Mouse (Mus musculus): ENCODE data around the gene Gm10382. TPM values are rescaled to one million over a fixed set of nuclear protein-coding genes. Genes with fewer than 3 reads are reported as not detected.

The Gm10382 gene
- polyA plus RNA-seq, 1 experiment from 2014 or later, result not detected

DNA sequence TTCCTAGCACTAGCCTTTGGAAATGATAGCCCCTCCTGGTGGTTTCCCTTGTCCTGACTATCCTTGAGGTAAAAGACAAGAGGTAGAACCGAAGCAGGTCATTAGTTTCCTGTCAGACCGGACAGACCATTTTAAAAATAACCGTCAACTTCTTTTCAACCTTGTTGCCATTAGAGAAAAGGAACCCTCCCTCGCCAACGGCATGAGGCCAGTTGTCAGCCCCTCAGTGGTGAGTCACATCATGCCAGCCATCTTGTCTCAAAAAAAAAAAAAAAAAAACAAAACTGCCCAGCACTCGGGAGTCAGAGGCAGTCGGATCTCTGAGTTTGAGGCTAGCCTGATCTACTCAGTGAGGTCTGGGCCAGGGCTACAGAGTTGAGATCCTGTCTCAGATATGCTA, 11.8 kb downstream of the Gm10382 start:
- 67% methylated on average over 7 of the region's 7 CpGs for WGBS
- H3K4me2 ChIP-seq (ENCODE audit: low read depth), result no peak overlapping the region
- H3K27ac ChIP-seq (ENCODE audit: low read depth, low read length), result no peak overlapping the region
- no peaks in the 10 kb centered on the region for H3K4me1 ChIP-seq (ENCODE audit: control insufficient read depth, insufficient read depth, low read length)
- H3K4me3 ChIP-seq (ENCODE audit: low read depth, low read length), result no peak overlapping the region
- H3K27me3 ChIP-seq (ENCODE audit: control insufficient read depth, insufficient read depth, low read length), result no peaks in the 10 kb centered on the region
- no peaks in the 10 kb centered on the region for H3K36me3 ChIP-seq (ENCODE audit: control insufficient read depth, insufficient read depth, low read length)
- DNase-seq (ENCODE audit: low spot score) (no peak), ATAC-seq (ENCODE audit: insufficient read depth, low FRiP score, low TSS enrichment) (no peak)
- no peak overlapping the region for H3K9ac ChIP-seq (ENCODE audit: low read length)
- H3K9me3 ChIP-seq (ENCODE audit: control insufficient read depth, low read length), result no peaks in the 10 kb centered on the region

DNA sequence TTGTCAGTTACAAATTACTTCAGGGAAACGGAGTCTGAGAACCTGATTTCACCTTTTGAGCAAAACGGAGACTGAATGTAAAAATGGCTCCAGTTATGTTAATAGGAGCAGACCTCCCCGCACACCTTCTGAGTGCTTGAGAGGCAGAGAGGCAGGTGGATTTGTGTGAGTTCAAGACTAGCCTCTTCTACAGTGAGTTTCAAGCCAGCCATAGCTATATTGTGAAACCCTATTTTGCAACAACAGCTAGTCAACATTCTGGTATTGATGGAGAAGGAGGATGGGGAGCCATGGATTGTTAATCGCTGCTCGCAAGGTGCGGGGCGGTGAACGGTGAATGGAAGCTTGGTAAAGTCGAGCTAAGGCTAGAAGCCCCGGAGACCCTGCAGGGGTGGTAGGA, 13.4 kb downstream of the Gm10382 start:
- no peak overlapping the region for H3K9ac ChIP-seq (ENCODE audit: low read length)
- H3K4me3 ChIP-seq (ENCODE audit: low read depth, low read length), result no peak overlapping the region
- DNase-seq (ENCODE audit: low spot score) (no peak), ATAC-seq (ENCODE audit: insufficient read depth, low FRiP score, low TSS enrichment) (no peak)
- 51% methylated on average over 10 of the region's 10 CpGs for whole genome bisulfite sequencing
- no peaks in the 10 kb centered on the region for H3K36me3 ChIP-seq (ENCODE audit: control insufficient read depth, insufficient read depth, low read length)
- peaks cover 3% of the 10 kb centered on the region; the same call in 1 of the 2 replicates for H3K4me1 ChIP-seq (ENCODE audit: control insufficient read depth, insufficient read depth, low read length)
- no peaks in the 10 kb centered on the region for H3K9me3 ChIP-seq (ENCODE audit: control insufficient read depth, low read length)
- H3K27ac ChIP-seq (ENCODE audit: low read depth, low read length), result no peak overlapping the region
- no peak overlapping the region for H3K4me2 ChIP-seq (ENCODE audit: low read depth)
- no peaks in the 10 kb centered on the region for H3K27me3 ChIP-seq (ENCODE audit: control insufficient read depth, insufficient read depth, low read length)

- no peak overlapping the region for H3K27ac ChIP-seq (ENCODE audit: low read depth, low read length)
- no peak overlapping the region for H3K4me2 ChIP-seq (ENCODE audit: low read depth)
- DNase-seq (ENCODE audit: low spot score) (no peak), ATAC-seq (ENCODE audit: insufficient read depth, low FRiP score, low TSS enrichment) (no peak)
- H3K27me3 ChIP-seq (ENCODE audit: control insufficient read depth, insufficient read depth, low read length), result no peaks in the 10 kb centered on the region
- H3K4me3 ChIP-seq (ENCODE audit: low read depth, low read length), result no peak overlapping the region
- no peaks in the 10 kb centered on the region for H3K9me3 ChIP-seq (ENCODE audit: control insufficient read depth, low read length)
- 45% methylated on average over 6 of the region's 6 CpGs for WGBS
- H3K36me3 ChIP-seq (ENCODE audit: control insufficient read depth, insufficient read depth, low read length), result no peaks in the 10 kb centered on the region
- H3K9ac ChIP-seq (ENCODE audit: low read length), result no peak overlapping the region
- peaks cover 3% of the 10 kb centered on the region; the same call in 1 of the 2 replicates for H3K4me1 ChIP-seq (ENCODE audit: control insufficient read depth, insufficient read depth, low read length)
These were observed 13.9 kb downstream of the Gm10382 start for GRCm38 (mm10) chr5:125402991-125403390.

DNA sequence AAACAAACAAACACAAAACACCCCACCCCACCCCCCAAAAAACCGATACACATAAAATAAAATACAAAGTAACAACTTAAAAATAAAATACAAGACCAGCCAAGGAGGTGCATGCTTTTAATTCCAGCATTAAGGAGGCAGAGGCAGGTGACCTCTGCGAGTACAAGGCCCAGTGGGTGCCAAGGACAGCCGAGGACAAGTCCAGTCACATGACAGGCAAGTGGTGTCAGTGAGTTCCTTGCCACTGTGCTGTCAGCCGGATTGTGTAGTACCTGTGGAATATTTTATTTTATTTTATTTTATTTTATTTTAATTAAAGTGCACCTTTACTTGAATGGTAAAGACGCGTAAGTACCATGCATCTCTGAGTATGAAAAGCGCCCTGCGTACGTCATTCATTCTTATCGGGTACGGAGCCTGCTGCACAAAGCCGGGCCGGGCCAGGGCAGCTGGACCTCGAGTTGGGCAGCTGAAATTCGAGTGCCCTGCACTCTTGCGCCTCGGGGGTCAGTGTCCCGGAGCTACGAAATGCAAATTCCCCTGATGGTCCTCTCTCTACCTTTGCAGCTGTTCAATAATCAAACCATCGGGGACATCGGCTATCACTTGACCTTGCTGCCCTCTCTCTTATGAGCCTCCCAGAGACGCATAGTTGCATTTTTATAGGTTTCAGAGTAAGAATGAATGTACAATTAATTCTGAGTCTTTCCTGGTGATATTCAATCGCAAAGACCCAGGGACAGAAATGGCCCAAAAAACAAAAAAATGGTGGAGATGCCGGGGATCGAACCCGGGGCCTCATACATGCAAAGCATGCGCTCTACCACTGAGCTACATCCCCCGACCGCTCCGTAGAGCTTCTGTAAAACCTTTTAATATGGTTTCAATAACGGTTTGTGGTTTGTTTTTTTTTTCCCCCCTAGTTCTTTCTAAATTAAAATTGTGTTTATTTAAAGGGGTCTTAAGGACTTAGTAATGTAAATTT, 14.7 kb downstream of the Gm10382 start:
- peaks cover 3% of the 10 kb centered on the region; the same call in 1 of the 2 replicates for H3K4me1 ChIP-seq (ENCODE audit: control insufficient read depth, insufficient read depth, low read length)
- peak overlapping the region; percentile 28 for H3K4me3 ChIP-seq (ENCODE audit: low read depth, low read length)
- no peaks in the 10 kb centered on the region for H3K27me3 ChIP-seq (ENCODE audit: control insufficient read depth, insufficient read depth, low read length)
- H3K4me2 ChIP-seq (ENCODE audit: low read depth), result peak overlapping the region; percentile 45
- no peaks in the 10 kb centered on the region for H3K9me3 ChIP-seq (ENCODE audit: control insufficient read depth, low read length)
- no peak overlapping the region for H3K9ac ChIP-seq (ENCODE audit: low read length)
- no peaks in the 10 kb centered on the region for H3K36me3 ChIP-seq (ENCODE audit: control insufficient read depth, insufficient read depth, low read length)
- H3K27ac ChIP-seq (ENCODE audit: low read depth, low read length), result no peak overlapping the region
- ATAC-seq (ENCODE audit: insufficient read depth, low FRiP score, low TSS enrichment) (no peak), DNase-seq (ENCODE audit: low spot score) (peak; percentile 80)
- WGBS, result 16% methylated on average over 31 of the region's 31 CpGs

DNA sequence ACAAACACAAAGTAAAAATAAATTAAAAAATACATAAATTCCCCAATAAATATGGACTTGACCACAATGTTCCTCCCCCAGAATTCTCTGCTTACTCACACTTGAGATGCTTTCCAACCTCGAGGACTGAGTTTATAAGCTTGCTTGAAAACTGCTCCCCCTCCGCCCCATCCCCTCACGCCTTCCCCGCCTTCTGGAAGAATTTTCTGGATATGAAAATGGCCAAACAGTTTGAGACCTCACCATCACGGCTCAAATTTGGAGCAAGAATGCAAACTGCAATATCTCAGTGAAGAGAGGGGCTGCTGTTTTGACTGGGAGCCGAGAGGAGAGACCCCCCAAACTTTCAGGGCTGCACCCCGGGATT, 15.4 kb downstream of the Gm10382 start:
- H3K4me1 ChIP-seq (ENCODE audit: control insufficient read depth, insufficient read depth, low read length), result peaks cover 3% of the 10 kb centered on the region; the same call in 1 of the 2 replicates
- ATAC-seq (ENCODE audit: insufficient read depth, low FRiP score, low TSS enrichment), result no peak
- no peaks in the 10 kb centered on the region for H3K9me3 ChIP-seq (ENCODE audit: control insufficient read depth, low read length)

DNA sequence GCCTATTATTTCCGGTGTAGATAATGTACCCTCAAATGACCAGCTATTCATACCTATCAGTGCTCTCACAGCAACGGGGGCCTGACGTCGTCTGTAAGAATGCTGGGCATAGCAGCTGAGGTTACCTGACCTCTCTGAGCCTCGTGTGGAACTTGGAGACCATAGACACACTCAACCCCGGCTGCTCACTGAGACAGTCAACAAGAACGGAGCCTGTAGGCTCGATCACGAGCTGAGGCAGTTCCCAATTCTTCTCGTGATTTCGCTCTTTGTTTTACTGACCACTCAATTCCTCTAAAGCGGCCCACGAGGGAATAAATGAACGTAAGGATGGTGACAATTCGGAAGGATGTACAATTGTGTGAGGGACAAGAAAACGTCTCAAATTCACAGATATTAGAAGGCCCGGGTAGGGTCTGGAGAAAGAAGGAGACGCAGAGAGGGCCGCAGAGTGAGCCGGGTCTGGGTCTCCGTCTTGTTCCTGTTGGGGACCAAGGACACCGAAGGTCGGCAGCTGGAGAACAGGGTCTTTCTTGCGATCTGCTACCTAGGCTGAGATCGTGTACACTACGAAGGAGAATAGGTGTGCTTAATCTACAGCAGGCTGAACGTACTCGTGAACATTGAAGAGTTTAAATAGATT, 15.9 kb downstream of the Gm10382 start:
- Histone ChIP-seq H3K36me3 (ENCODE audit: control insufficient read depth, insufficient read depth, low read length) (no peaks in the 10 kb centered on the region), H3K9ac (ENCODE audit: low read length) (peak overlapping the region; percentile 53), H3K4me2 (ENCODE audit: low read depth) (peak overlapping the region; percentile 66), H3K9me3 (ENCODE audit: control insufficient read depth, low read length) (no peaks in the 10 kb centered on the region), H3K4me1 (ENCODE audit: control insufficient read depth, insufficient read depth, low read length) (peaks cover 3% of the 10 kb centered on the region; the same call in 1 of the 2 replicates), H3K27ac (ENCODE audit: low read depth, low read length) (peak overlapping the region; percentile 23; the same call in 1 of the 2 replicates), H3K4me3 (ENCODE audit: low read depth, low read length) (peak overlapping the region; percentile 51), H3K27me3 (ENCODE audit: control insufficient read depth, insufficient read depth, low read length) (no peaks in the 10 kb centered on the region)
- DNase-seq (ENCODE audit: low spot score) (peak; percentile 82), ATAC-seq (ENCODE audit: insufficient read depth, low FRiP score, low TSS enrichment) (peak; percentile 51)
- WGBS, result under 1% methylated on average over 28 of the region's 28 CpGs

More for the DNA sequence above, 15.4 kb downstream of the Gm10382 start:
- Histone ChIP-seq H3K36me3 (ENCODE audit: control insufficient read depth, insufficient read depth, low read length) (no peaks in the 10 kb centered on the region), H3K9ac (ENCODE audit: low read length) (peak overlapping the region; percentile 53), H3K4me2 (ENCODE audit: low read depth) (peak overlapping the region; percentile 66), H3K4me3 (ENCODE audit: low read depth, low read length) (peak overlapping the region; percentile 51), H3K27me3 (ENCODE audit: control insufficient read depth, insufficient read depth, low read length) (no peaks in the 10 kb centered on the region), H3K27ac (ENCODE audit: low read depth, low read length) (peak overlapping the region; percentile 23; the same call in 1 of the 2 replicates)
- no peak for DNase-seq (ENCODE audit: low spot score)
- 3% methylated on average over 7 of the region's 7 CpGs for WGBS

DNA sequence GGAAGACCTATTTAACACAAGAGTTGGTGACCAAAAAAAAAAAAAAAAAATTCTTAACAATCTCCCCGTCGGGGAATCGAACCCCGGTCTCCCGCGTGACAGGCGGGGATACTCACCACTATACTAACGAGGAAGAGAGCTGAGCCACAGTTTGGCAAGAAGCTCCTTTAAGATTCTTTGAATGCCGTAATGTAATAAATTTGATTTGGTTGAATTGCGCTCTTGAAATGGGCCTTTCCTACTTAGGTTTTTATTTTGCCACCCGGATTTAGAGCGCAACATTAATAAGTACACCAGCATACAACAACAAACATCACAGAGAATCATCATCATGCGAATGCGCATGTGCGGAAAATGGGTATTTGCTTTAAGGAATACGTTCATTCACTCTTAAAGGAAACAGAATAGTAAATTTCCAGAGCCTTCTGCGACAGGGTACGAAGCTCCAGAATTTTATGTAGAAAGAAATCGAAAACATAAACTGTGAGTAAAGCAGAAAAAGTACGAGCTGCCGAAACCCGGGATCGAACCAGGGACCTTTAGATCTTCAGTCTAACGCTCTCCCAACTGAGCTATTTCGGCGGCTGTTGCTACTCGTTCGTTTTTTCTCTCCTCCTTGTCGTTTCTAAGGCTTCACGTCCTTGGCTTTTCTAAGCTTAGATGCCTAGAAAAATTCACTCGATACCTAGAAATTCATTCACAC, 16.6 kb downstream of the Gm10382 start:
- Histone ChIP-seq H3K27ac (ENCODE audit: low read depth, low read length) (0 out of 2 replicates have a peak overlapping the region, but pooled peaks have one; percentile 23), H3K9me3 (ENCODE audit: control insufficient read depth, low read length) (no peaks in the 10 kb centered on the region), H3K4me2 (ENCODE audit: low read depth) (peak overlapping the region; percentile 78), H3K4me3 (ENCODE audit: low read depth, low read length) (peak overlapping the region; percentile 51), H3K9ac (ENCODE audit: low read length) (peak overlapping the region; percentile 56), H3K36me3 (ENCODE audit: control insufficient read depth, insufficient read depth, low read length) (no peaks in the 10 kb centered on the region), H3K4me1 (ENCODE audit: control insufficient read depth, insufficient read depth, low read length) (peaks cover 3% of the 10 kb centered on the region; the same call in 1 of the 2 replicates), H3K27me3 (ENCODE audit: control insufficient read depth, insufficient read depth, low read length) (no peaks in the 10 kb centered on the region)
- DNase-seq (ENCODE audit: low spot score) (peak; percentile 90), ATAC-seq (ENCODE audit: insufficient read depth, low FRiP score, low TSS enrichment) (peak; percentile 57)
- under 1% methylated on average over 31 of the region's 31 CpGs for WGBS

GRCm38 (mm10) chr5:125406322-125407016, 17.3 kb downstream of the Gm10382 start:
- Histone ChIP-seq H3K36me3 (ENCODE audit: control insufficient read depth, insufficient read depth, low read length) (no peaks in the 10 kb centered on the region), H3K4me3 (ENCODE audit: low read depth, low read length) (peak overlapping the region; percentile 51), H3K4me1 (ENCODE audit: control insufficient read depth, insufficient read depth, low read length) (peaks cover 3% of the 10 kb centered on the region; the same call in 1 of the 2 replicates), H3K4me2 (ENCODE audit: low read depth) (peak overlapping the region; percentile 78), H3K9me3 (ENCODE audit: control insufficient read depth, low read length) (no peaks in the 10 kb centered on the region), H3K9ac (ENCODE audit: low read length) (peak overlapping the region; percentile 56), H3K27me3 (ENCODE audit: control insufficient read depth, insufficient read depth, low read length) (no peaks in the 10 kb centered on the region), H3K27ac (ENCODE audit: low read depth, low read length) (peak overlapping the region; percentile 49)
- no peak for ATAC-seq (ENCODE audit: insufficient read depth, low FRiP score, low TSS enrichment)
- 2% methylated on average over 20 of the region's 20 CpGs for WGBS
- no peak for DNase-seq (ENCODE audit: low spot score)
